Mouse (Mus musculus) urinary bladder, postnatal 4 days (tissue): ENCODE results near the gene Pip5k1b.
"Not testable (repeated sequence)": the region's sequence is repeated elsewhere in the genome, so short reads cannot be mapped to it uniquely, and the experiment has no call there.

ENCODE experiments used
- DNase-seq, 2 experiments: peaks; one replicate each; pipeline ENCODE4 v3.0.0; 2021 to 2022; ENCODE audit warnings: low spot score in 2 of 2

Pip5k1b gene

DNA sequence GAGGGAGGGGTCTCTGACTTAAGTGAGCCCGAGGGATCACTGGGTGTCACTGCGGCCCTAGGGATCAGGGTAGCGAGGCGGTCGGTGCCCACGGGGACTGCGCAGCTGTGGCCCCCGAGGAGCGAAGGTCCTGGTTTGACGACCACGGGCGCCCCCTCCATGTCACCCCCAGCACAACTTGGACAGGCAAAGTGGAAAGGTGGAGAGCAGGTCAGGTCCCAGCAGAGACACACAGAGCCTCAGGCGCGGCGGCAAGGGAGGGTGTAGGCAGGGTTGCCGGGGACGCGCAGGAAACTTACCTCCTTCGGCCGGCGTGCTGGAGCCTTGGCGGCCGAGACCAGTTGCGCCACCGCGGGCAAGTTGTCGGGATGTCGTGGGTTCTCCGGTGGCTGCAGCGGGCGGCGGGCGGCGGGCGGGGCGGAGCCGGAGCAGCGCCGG is at the start of gene Pip5k1b:
Gene Pip5k1b (minus strand): TSS at position 407 of the 438 bp plus-strand sequence.
- peak in 1 of 2 experiments; percentile 45 for DNase-seq

DNA sequence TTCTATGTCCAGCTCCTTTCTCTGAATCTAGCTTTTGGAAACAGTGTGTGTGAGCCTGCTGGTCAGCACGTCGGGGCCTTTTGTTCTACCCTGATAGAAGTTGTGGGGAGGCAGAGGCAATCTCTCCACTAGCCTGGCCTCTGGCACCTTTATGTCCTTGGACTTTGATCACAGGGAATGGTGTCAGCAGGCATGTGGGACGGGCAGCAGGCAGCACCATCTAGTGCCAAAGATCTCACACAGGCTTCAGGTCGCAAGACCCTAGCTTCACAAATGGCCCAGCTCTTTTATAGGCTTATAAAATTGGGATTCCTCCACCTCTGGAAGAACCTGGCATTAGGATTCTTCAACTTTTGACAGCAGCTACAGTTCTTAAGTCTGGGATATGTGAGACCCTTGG is 48.4 kb upstream of the Pip5k1b start:
- DNase-seq: no peak

DNA sequence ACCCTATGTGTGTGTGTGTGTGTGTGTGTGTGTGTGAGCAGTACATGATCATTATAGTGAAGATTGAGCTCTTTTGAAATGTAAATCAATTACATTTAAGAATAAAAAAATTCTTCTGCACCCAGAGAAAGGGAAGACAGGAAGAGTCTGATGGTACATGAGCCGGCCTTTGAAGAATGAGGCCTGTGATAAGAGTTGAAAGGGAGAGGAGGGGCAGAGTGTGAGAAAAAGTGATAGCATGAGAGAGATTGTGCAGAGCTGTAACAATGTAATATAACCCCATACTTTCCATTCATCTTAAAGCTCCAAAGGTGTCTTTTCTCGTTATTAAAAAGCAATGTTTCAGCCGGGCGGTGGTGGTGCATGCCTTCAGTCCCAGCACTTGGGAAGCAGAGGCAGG is 47.8 kb upstream of the Pip5k1b start:
- DNase-seq: no peak

DNA sequence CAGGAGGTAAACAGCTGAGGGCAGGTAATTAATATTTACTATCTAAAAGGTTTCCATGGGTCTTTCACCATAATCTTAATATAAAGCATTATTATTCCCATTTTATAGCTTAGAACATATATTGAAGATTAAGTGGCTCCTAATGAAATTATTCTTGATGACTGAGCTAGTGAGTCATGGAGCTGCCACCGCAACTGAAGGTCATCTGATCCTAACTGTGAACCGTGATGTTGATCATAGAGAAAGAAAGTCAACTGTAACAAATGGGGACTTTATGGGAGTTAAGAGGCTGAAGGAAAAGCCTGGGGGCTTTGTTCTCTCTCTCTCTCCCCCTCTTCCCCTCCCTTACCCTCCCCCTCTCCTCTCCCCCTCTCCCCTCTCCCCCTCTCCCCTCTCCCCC is 31.1 kb upstream of the Pip5k1b start:
- DNase-seq: no peak

DNA sequence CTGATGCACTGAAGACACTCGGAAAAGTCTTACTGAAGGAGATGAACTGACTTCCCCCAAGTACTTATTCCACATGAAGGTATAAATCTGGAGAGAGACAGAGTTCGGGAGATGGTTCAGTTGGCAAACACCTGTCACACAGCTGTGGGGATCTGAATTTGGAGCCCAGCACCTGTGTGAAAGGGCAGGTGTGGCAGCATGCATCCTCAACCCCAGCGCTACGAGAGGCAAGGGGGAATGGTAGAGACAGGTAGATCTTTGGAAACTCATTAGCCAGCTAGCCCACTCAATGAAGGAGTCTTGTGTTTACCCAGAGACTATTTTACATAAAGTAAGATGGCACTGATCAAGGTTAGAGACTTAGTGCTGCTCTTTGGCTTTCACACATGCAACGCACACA is 29.5 kb upstream of the Pip5k1b start:
- no peak for DNase-seq

DNA sequence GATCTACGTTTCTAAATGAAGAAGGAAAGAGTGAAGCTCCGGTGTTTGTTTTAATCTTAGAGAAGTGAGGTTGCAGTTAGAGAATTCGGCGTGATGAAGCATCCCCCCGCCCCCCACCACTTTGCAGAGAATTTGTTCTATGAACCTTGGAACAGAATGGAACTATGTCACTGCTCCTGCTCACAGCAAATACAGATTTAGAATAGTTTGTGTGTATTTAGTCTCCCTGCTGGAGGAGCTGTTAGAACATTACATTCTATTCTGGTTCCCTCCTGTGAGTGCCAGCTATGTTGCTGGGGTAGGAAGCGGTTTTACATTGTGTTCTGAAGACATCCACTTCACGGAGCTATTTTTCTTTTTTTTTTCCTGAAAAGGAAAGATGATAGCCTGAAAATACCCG is 28.3 kb upstream of the Pip5k1b start:
- DNase-seq: no peak

DNA sequence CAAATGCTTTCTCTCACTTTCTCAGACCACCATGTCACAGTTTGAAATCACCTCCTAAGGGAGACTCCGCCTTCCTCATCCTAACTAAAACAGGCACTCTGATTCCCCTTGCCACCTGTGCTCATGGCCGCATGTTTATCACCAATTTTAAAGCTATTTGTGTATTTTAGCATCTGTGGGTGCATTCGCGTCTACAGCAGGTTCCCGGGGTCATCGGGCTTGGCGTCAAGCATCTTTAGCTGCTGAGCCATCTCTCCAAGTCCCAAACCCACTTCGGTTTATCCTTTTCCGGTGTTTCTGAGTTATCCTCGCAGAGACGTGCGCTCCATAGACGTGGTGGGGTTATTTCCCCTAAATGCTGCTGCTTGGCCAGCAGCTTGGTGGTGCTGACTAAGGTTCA is 20.5 kb upstream of the Pip5k1b start:
- DNase-seq: no peak

DNA sequence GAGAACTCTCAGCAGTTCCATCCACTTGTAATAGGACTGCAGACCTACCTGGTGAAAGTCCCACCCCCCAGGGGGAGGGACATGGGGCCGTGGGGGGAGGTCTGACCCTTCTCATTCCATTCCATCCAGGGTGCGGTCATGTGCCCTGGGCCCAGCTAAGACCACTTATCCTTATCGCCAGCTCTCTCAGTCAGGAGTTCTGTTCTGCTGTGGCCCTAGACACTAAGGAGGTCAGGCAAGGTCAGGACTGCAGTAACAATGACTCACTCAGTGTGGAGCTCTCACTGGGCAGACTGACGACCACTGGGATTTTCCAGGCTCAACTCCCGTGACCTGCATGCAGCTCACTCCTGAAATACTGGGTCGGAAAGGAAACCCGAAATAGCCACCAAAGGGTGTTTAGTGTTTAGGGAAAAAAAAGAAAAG is 16.1 kb upstream of the Pip5k1b start:
- peak in 1 of 2 experiments; percentile 49 for DNase-seq

DNA sequence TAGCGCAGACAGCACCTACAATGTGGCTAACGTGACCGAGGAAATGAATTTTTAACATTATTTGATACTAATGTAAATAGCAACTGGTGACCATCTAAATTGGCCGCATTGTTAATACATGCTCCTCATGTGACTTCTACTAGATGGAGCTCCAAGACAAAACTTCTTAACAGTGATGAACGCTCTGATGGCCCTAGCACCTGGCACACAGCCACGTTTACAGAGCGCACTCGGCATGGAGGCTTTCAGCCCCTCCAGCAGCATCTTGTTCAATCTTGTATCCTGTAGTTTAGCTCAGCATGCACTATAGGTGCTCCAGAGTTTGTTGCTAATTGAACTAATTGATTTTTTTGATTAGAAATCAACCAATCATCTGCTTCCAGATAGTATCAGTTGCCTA is 15.3 kb upstream of the Pip5k1b start:
- DNase-seq: peak in 1 of 2 experiments; percentile 48

DNA sequence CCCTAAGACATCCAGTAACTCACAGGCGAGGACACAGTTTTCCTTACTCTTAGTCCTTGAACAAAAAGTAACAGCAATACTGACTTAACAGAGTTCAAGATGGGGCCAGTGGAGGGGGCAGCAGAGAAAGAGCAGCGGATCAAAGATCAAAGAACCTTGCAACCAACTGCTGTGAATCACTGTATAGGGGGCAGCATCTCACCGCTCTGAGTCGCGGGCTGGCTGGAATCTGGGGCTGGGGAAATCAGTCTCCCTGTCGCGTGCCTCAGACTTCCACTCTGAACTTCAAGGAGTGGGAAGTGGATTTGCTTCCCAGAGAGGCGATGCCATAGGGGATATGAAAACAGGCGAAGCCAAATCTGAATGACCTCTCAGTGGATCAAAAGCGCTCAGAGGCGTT is 1.8 kb upstream of the Pip5k1b start:
- no peak for DNase-seq

DNA sequence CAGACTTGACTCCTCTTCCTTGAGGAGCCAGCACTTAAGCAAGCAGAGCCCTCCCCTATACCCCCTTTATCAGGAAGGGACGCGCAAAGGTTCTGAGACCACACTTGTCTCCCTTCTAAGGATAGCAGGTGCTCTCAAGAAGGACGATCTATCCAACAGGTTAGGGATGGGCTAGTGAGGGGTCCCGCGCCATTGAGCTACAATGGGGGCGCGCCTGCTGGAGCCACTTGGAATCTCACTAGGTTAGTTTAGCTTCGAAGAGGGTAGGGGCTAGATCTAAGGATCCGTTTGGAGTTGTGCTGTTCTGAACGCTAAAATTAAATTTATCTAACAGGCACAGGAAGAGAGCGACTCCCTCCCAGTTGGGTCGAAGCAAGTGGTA is 904 bp upstream of the Pip5k1b start:
- no peak for DNase-seq

DNA sequence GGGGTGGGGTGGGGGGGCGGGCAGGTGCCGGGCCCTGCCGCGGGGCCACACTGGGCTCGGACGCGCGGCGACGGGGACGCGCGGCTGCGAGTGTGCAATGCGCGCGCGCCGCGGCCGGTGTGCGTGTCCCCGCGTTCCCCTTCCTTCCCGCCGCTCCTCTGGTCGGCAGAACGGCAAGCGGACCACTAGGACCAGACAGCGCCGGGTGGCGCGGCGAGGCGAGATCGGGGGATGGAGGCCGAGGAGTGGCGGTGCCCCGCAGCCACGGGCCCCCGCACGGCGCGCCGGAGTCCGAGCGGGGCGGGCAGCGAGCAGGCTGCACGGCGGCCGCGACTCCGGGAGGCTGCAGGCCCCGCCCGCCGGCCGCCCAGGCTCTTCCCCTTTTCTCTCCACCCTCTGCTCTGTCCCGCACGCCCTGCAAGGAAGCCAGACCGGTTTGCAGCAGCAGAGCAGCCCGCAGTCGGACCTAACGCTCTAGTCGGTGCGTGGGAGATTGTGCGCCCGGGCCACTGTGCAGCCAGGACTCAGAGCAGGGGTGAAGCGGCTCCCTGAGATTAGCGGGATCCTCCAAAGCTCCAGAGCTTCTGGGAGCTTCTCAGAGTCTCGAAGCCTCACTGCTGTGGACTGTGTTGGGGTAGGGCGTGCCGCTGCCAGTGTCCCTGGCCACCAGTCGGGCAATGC is 372 bp upstream of the Pip5k1b start:
- peak; percentile 68 to 71 for DNase-seq

DNA sequence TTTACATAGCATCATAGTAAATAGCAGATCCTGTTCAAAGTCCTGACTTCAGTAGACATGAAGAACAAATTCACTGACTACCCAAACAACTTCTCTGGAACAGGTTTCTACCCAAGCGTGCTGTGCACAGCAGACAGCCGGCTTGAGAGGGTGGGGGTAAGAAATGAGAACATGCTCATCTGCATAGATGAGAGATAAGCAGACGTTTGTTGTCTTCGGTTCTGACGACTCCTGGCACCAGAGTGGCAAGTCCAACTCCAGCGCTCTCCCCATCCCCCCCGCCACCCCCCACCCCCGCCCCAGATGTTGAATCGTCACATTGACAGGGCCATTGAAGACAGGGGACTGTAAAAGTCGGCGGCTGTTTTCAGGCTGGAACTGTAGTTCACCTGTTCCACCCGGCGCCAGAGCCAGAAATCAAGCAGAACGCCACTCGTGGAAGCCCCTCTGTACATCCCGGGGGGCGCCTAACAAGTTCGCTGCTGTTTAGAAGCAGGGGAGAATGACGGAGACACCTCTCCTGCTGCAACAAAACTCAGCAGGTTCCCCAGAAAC is 684 bp downstream of the Pip5k1b start:
- DNase-seq: no peak

DNA sequence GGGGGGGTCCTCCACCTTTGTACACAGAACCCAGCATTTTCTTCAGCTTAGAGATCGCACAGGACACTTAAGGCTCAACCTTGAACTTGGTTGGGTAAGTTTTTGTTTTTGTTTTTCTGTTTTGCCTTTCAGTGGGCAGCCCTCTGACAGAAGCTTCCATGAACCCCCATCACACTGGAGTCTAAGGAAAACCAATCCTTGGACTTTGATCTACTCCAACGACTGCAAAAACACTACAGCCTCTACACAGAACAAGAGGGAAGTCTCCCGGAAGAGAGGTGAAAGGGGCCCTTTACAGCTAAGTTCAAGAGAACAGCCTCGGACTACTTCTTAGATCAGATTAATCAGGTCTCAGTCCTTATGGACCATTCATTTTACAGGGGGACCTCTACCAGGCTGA is 1.2 kb downstream of the Pip5k1b start:
- no peak for DNase-seq

DNA sequence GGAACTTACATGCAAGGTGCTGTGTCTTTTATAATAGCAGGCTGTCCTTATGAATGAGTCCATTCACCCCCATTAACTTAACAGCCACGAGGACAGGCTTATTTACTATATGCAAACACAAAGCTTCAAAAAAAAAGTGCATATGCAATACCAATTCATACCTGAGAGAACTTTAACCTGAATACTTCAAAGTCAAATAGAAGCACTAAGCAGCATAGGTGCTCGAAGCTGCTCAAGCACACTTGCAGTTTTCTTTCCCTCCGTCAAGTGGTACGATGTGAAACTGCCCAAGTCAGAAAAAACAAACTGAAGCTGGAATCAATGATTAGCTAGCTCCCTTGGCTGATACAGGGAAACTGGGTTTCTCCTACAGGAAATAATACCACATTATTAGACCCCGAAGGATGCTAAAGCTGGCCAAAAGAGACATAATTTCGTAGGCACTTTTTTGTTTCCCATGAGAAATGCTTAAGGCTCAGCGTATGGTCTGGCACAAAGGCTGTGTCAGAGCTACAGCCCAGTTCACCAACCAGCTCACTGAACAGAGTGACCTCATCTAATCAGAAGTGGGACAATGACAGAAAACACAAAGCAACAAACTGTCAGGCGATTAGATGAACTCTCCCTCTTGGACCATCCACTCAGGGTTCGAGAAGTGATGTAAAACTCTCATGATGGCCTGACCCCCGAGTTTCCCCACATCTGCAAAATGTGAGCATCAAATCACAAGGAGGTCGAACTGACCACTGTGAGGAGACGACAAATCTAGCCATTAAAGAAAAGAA is 2.2 kb downstream of the Pip5k1b start:
- no peak for DNase-seq

DNA sequence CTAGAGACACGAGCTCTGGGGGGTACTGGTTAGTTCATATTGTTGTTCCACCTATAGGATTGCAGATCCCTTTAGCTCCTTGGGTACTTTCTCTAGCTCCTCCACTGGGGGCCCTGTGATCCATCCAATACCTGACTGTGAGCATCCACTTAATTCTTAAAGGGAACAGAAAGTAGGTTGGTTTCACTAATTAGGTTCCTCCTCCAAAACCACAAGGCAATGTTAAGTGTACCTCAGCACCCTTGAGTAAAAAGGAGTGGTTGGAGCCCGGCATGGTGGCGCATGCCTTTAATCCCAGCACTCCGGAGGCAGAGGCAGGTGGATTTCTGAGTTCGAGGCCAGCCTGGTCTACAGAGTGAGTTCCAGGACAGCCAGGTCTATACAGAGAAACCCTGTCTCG is 3.0 kb downstream of the Pip5k1b start:
- not testable (repeated sequence) for DNase-seq

DNA sequence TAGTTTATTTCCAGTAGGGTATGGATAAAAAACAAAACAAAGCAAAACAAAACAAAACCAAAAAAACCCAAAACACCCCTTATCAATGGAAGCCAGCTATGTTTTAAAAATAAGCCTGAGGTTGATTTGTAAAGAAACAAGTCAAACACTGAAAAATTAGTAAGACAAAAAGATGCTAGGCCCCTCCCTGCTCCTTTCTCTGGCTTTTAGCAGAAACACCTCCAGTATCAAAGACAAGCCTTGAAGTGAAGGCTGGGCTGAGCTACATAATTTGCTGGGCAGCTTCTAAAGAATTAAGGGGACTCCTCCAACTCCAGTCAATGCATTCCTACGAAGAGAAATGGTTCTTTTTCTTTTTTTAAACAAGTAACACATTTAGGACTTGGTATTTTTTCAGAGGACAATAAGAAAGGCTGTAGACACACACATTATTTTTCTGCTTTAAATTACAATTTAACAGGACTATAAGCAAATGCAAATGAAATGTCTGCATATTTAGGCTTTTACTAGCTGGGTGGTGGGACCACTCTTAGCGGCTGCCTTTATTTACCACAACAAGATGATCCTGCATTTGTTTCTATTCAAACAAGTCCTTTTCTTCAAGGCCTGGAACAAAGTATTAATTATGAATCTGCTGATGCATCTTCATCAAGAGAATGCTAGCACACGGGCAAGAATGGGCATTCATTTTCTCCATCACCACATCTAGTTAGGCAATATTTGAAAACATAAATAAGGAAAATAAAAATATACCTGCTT is 4.3 kb downstream of the Pip5k1b start:
- no peak for DNase-seq

DNA sequence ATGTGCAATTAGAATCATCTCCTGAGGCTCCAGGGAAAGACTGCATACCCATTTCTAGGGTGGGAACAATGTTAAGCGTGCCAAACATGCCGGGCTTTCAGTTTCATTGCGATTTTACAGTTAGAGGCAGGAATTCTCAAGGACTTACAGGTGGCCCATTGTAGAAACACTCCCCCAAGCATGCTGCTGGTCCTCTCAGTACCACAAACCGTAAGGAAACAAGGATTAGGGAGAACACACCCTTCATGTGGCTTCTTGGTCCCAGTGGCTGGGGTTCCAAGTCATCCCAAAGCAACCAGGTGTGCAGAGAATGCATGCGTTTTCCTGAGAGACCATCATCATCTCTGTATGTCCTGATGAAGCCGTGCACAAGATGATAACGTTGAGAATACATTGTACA is 4.9 kb downstream of the Pip5k1b start:
- DNase-seq: no peak

DNA sequence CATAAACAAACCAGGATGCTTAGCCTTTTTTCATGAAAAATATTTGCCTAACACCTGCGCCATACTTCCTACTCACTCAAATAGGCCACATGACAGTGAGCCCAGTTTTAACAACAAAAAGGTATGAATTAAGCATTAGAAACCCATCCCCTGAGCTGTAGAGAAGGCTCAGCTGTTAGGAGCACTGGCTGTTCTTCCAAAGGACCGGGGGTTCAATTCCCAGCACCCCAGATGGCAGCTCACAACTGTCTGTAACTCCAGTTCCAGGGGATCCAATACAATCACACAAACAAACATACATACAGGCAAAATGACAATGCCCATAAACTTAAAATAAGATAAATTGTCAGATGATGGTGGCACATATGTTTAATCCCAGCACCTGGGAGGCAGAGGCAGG is 5.7 kb downstream of the Pip5k1b start:
- no peak for DNase-seq

DNA sequence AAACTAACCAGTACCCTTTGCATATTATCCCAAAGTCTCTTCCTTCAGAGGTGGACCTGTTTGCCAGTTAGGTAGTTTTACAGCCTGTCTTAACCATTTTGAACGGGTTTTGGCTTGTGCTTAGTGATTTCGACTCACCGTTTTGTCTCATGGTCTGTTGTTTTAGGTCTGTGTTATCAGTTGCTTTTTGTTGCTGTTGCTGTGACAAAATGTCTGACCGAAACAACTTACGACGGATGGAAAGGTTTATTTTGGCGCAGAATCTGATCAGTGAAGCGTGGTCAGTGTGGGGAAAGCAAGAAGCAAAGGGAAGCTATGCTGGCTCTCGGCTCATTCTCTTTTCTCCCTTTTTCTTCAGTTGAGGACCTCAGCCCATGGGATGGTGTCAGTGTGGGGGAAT is 7.3 kb downstream of the Pip5k1b start:
- DNase-seq: no peak

DNA sequence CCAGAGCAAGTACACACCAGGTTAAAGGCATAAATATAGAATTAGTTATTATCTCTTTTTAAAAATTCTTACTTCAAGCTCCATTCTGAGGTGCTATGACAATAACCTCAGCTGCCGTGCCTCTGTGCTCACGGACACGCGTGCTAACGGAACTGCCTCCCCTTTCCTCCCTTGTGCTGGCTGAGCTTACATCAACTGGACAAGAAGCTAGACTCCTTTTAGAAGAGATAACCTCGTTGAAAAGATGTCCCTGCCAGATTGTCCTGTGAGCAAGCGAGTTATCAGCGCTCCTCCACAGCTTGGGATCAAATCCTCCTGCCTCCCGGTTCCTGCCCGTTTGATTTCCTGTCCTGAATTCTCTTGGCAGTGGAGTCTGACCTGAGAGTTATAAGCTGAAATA is 9.5 kb downstream of the Pip5k1b start:
- DNase-seq: no peak
